Mouse (Mus musculus) adrenal gland, adult 2 months (tissue): ENCODE measurements around the gene Gsta4. TPM values are rescaled to one million over a fixed set of nuclear protein-coding genes. Genes with fewer than 3 reads are reported as not detected.
"Not testable (repeated sequence)": the region's sequence is repeated elsewhere in the genome, so short reads cannot be mapped to it uniquely, and the experiment has no call there.

ENCODE experiments used
- DNase-seq: peaks from one replicate; pipeline ENCODE4 v3.0.0; 2021
- polyA plus RNA-seq: library from polyadenylated mRNA; depleted of rRNA; stranded (reverse); fragments of >200 nt; gene quantifications from 2 replicates; pipeline ENCODE4 v1.2.3, GENCODE M21; 2012; rRNA removed
- total RNA-seq, 2 experiments: library from RNA; stranded (reverse); gene quantifications; 2 replicates each; pipeline ENCODE4 v1.2.3; 2021

Gene Gsta4
- total and polyA plus RNA-seq, 3 experiments: 6.9 to 52.0 (median 48.8) TPM

DNA sequence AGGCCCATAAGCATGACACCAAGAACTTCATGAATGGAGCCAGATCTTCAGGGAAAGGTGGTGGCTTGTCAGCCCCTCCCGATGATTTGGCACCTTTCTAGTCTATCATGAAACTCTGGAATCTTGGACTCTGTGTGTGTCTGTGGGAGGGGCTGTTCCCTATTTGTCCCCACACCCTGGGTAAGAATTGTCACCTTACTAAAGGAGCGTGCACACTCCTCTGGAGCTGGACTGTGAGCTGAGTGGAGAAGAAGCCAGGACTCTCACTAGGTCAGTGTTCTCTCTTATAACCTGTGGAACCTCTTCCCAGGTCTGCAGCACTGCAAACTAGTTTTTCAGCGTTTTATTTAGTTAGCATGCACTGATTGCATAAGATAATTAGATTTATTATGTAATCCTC lies 47.9 kb downstream of the Gsta4 start, which contains the start of gene Gsta1:
Gene Gsta1 (plus strand): TSS at position 196 of the 400 bp plus-strand sequence.
- DNase-seq: not testable (repeated sequence)

DNA sequence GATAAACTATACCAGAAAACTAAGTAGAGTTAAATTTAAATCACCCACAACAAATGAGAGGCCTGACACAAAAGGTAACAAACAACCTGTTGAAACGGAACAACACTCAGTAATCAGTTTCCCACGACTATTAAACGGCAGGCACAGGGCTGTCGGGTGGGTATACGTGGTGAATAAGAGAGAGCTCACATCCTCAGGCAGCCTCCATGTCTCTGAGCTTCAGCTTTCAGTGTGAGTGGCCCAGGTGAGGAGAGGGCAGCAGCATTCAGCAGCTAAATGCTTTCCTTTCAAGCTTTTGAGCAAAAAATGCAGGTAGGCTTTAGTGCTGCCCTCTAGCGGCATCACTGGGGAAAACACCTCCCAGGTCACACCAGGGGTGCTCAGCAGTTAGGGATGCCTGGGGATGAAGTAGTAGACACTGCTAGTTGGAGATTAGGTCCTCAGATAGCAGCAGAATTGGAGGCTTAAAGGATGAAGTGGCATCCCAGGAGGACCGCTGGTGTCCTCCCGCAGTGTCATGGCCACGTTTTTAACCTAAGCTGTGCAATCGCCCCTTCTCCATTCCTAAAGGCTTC lies 50.6 kb downstream of the Gsta4 start:
- not testable (repeated sequence) for DNase-seq

DNA sequence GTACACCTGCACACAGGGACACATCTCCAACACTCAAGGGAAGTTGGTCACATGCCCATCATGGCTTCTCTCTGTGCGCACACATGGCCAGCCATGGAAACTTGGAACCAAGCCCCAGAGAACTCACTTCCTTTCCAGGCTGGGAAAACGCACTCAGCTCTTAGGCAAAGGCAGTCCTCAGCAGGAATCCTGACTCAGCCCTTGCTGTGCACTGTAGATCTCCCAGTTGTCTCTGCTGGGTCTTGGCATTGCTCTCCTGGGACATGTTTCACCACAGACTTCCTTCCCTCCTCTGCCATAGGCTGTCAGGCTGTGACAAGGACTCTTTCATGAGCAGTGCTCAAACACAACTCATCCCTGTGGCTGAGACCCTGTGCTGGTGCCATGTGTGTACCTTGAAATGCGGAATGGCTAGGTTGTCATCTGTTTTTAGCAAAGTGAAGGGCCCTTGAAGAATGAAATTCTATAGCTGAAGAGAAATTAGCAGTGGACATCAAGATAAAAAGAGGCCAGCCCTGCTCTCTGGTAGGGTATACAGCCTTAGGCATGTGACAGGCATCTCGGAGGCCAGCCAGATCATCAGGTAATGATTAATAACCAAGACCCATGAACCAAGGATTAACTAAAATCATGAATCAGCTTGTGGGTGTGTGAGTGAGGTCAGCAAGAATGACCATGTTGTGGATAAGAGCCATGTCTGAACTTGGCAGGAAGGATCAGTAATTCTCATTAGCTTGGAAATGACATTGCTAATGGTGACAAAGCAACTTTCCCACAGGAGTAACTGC lies 73.3 kb downstream of the Gsta4 start:
- peak; percentile 58 for DNase-seq

DNA sequence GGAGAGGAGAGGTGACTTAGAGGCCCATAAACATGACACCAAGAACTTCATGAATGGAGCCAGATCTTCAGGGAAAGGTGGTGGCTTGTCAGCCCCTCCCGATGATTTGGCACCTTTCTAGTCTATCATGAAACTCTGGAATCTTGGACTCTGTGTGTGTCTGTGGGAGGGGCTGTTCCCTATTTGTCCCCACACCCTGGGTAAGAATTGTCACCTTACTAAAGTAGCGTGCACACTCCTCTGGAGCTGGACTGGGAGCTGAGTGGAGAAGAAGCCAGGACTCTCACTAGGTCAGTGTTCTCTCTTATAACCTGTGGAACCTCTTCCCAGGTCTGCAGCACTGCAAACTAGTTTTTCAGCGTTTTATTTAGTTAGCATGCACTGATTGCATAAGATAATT lies 74.3 kb downstream of the Gsta4 start, which contains the start of gene Gm3776:
Gene Gm3776 (plus strand): TSS at position 216 of the 400 bp plus-strand sequence.
- not testable (repeated sequence) for DNase-seq

Other genes starting within 250 kb of the Gsta4 start
- gene Gcm1, start 130.8 kb upstream of the Gsta4 start, total RNA-seq: not detected
- gene Gcm1, start 130.8 kb upstream of the Gsta4 start, polyA plus RNA-seq: not detected in 2 replicates
- 10 to 100 TPM; 82.7 to 93.8 TPM for gene Fbxo9, start 73.7 kb upstream of the Gsta4 start, total RNA-seq
- gene Fbxo9, start 73.7 kb upstream of the Gsta4 start, polyA plus RNA-seq: 85.0 and 100 TPM in 2 replicates
- gene Ick, start 73.6 kb upstream of the Gsta4 start, total RNA-seq: 10 to 100 TPM; 18.7 to 20.1 TPM
- 14.9 and 16.9 TPM in 2 replicates for gene Ick, start 73.6 kb upstream of the Gsta4 start, polyA plus RNA-seq
- 1 to 10 TPM in 1 of 2 experiments, not detected in 1; 1.3 TPM for gene Gsta1, start 47.9 kb downstream of the Gsta4 start, total RNA-seq
- gene Gsta1, start 47.9 kb downstream of the Gsta4 start, polyA plus RNA-seq: not detected in 2 replicates
- gene Gm3776, start 74.4 kb downstream of the Gsta4 start, total RNA-seq: not detected
- not detected in 2 replicates for gene Gm3776, start 74.4 kb downstream of the Gsta4 start, polyA plus RNA-seq
- gene Gm10639, start 107.1 kb downstream of the Gsta4 start, total RNA-seq: not detected
- not detected in 2 replicates for gene Gm10639, start 107.1 kb downstream of the Gsta4 start, polyA plus RNA-seq
- not detected for gene Omt2a, start 132.0 kb downstream of the Gsta4 start, total RNA-seq
- gene Omt2a, start 132.0 kb downstream of the Gsta4 start, polyA plus RNA-seq: not detected in 2 replicates
- gene Omt2b, start 144.8 kb downstream of the Gsta4 start, total RNA-seq: not detected
- gene Omt2b, start 144.8 kb downstream of the Gsta4 start, polyA plus RNA-seq: not detected in 2 replicates
- 10 to 100 TPM in 1 of 2 experiments, not detected in 1; 18.6 TPM for gene Gsta2, start 173.0 kb downstream of the Gsta4 start, total RNA-seq
- gene Gsta2, start 173.0 kb downstream of the Gsta4 start, polyA plus RNA-seq: not detected in 2 replicates
- gene Dppa5a, start 185.4 kb downstream of the Gsta4 start, total RNA-seq: not detected
- gene Dppa5a, start 185.4 kb downstream of the Gsta4 start, polyA plus RNA-seq: not detected in 2 replicates
- gene Ooep, start 196.0 kb downstream of the Gsta4 start, total RNA-seq: not detected
- gene Ooep, start 196.0 kb downstream of the Gsta4 start, polyA plus RNA-seq: 0.08 TPM in 1 of 2 replicates, not detected in the other
- gene Ddx43, start 213.0 kb downstream of the Gsta4 start, total RNA-seq: not detected
- gene Ddx43, start 213.0 kb downstream of the Gsta4 start, polyA plus RNA-seq: 0.06 TPM in 1 of 2 replicates, not detected in the other